Mouse (Mus musculus): ENCODE data around the gene Kif26b.
A peak's percentile ranks its signal among the peaks of the same experiment; 100 is the strongest.

Kif26b gene

DNA sequence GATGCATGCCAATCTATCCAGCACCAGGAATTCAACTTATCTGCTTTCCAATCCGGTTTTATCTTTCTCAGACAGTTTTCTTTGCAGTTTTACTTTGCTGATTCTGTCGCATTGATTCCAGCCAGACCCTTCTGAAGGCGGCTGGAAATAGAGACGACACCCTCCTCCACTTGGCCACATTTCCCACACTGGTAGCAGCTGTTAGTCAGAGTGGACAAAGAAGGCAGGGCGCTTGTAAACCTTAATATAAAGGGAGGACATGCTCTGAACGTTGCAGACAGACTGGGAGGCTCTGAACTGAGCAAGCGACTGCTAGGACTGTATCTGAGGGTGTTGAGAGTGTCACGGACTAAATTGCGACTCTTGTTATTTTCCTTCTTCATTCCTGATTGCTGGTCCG lies 11.3 kb downstream of the Kif26b start:
- DNase-seq (ENCODE audit: low spot score), result no peak

GRCm38 (mm10) chr1:178542415-178542814 lies 13.5 kb downstream of the Kif26b start:
- no peak for DNase-seq (ENCODE audit: low spot score)

- no peak for DNase-seq (ENCODE audit: low spot score)
These were observed 14.3 kb downstream of the Kif26b start for GRCm38 (mm10) chr1:178542990-178543944.

- no peak for DNase-seq (ENCODE audit: low spot score)
These were observed 15.7 kb downstream of the Kif26b start for GRCm38 (mm10) chr1:178544585-178544984.

- DNase-seq (ENCODE audit: low spot score), result no peak
These were observed 20.7 kb downstream of the Kif26b start for GRCm38 (mm10) chr1:178549576-178549975.

DNA sequence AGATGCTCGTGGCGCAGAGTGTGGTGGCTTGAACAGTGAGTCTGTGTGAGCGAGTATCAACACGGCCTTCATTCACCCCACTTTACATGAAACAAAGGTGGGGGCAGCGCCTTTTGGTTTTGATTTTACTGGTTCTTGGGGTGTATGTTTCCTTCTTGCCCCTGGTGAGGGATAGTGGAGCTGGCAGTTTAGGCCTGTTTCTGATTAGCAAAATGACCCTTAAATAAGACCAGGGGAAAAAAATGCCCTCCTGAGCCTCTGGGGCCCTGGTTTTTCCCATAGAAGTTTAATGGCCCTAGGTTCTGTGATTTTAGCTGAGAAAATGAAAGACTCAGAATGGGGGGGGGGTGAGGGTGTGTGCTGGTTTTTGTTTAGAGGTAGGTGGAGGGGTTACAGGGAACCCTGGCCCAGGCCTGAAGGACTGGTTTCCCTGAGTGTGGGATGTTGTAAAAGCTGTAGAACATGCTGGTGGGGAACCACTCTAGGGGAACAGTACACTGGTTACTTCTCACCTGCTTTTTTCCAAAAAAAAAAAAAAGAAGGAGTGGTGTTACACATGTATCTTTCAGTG lies 21.6 kb downstream of the Kif26b start:
- DNase-seq (ENCODE audit: low spot score), result peak; percentile 50

DNA sequence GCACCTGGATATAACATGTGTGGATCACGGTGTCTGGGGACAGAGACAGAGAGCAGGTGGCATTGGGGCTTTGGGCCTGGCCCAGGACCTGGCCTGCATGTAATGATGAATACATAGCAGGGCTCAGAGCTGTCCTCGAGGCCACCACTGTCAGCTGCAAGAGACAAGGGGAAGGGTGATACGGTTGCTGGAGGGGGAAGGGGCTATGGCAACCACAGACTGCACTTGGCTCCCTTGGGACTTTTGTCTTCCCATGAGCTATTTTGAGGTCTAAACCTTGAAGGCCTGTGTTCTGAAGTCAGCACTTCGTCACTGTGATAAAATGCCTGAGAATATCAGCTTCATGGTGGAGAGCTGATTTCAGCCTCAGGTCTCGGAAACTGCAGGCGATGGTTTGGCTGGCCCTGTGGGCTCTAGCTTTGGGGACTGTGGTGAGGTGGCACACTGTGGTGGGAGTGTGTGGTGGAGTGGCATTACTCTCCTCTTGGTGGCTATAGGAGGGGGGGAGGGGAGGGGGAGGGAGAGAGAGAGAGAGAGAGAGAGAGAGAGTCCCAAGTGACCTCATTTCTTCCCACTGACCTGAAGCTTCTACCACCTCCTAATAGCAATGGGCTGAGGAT lies 23.5 kb downstream of the Kif26b start:
- DNase-seq (ENCODE audit: low spot score), result no peak

- no peak for DNase-seq (ENCODE audit: low spot score)
These were observed 24.0 kb downstream of the Kif26b start for GRCm38 (mm10) chr1:178552898-178553284.

GRCm38 (mm10) chr1:178556226-178556625 lies 27.3 kb downstream of the Kif26b start:
- no peak for DNase-seq (ENCODE audit: low spot score)

DNA sequence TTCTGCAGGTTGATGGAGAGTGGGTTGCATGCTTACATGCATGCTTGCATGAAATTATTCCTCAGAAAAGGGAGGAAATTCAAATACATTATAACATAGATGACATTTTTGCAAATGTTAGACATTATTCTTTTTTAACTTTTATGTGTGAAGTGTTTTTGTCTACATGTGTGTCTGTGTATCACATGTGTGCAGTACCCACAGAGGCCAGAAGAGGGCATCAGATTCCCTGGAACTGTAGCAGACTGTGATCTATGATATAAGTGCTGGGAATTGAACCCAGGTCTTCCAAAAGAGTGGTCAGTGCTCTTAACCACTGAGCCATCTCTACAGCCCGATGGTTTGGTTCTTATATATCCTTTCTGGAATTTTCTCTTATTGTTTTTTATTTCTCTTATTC lies 31.1 kb downstream of the Kif26b start:
- no peak for DNase-seq (ENCODE audit: low spot score)

DNA sequence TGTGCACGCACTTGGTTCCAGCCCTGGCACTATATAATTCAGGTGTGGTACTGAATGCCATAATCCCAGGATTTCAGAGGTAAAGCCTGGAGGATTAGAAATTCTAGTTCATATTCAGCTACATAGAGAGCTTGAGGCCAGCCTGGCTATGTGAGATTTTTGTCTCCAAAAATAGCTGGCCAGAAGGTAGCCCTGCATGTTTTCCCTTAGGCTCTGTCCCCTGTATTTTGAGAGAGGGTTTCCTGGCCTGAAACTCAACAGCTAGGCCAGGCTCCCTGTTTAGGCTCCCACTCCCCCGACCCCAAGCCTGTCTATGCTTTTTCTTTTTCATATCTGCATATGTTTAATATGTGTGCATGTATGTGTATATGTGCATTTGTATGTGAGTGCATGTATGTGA lies 34.9 kb downstream of the Kif26b start:
- no peak for DNase-seq (ENCODE audit: low spot score)

- DNase-seq (ENCODE audit: low spot score), result no peak
These were observed 35.9 kb downstream of the Kif26b start for GRCm38 (mm10) chr1:178564800-178565199.

GRCm38 (mm10) chr1:178568551-178569545 lies 39.9 kb downstream of the Kif26b start:
- DNase-seq (ENCODE audit: low spot score), result peak; percentile 74

GRCm38 (mm10) chr1:178571009-178571408 lies 42.1 kb downstream of the Kif26b start:
- no peak for DNase-seq (ENCODE audit: low spot score)

- DNase-seq (ENCODE audit: low spot score), result peak; percentile 46
These were observed 43.0 kb downstream of the Kif26b start for GRCm38 (mm10) chr1:178571885-178572444.

DNA sequence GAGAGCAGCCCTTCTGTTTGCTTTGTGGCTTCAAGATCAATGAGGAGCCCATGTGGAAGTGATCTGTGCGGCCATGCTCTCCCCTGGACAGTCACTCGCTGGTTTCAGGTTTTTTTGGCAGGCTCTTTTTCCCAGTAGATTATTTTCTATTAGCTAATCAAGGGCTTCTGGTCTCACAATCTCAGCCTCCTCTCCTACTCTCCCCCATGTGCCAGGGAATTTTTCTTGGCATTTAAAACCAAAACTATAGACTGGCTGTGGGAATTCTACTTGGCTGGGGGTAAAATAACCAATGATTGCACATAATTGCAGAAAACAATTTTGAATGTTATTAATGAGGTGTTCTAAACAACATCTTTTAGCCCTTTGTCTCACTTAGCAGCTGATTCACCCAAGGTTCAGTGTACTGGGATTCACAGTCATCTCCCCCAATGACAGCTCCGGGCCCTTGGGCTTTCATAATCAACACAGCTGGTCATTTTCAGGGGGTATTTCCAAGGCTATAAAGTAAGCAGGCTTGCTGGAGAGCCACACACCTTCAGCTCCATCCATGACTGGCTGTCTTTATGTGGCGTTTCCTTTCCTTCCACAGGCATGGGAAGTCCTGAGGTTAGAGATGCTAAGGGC lies 44.6 kb downstream of the Kif26b start:
- no peak for DNase-seq (ENCODE audit: low spot score)

DNA sequence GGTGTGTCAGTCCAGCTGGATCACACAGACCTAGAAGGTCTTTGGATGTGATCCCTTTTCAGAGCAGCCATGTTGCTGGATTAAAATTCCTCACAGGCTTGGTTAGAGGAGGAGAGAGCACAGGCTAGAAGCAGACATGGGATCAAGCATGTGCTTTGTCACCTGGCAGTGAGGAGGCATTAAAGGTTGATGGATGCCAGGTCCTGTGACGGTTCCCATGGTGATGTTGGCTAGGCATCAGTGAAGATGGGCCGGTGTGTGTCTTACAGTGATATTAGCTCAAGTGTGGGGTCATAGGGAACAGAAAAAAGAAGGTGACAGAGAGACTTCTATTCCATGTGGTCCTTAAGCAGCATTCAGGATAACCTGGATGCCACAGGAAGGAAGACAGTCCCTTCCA lies 46.8 kb downstream of the Kif26b start:
- no peak for DNase-seq (ENCODE audit: low spot score)

DNA sequence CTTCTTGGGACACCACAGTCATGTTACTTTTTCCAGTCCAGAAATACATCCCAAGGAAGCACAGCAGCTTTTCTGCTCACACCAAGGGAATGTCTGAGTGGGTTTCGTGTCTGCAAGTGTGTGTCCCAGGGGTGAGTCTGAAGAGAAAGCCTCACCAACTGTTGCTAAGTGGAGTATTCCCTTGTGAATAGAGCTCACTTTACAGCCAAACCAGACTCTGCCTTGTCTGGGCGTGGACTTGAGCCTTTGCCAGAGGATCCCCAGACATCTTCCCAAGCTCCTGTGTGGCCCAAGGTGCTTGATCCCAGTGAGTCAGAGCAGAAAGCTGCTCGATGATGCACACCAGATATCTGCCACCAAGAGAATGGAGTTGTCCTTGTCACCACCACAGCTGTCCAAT lies 48.0 kb downstream of the Kif26b start:
- no peak for DNase-seq (ENCODE audit: low spot score)

DNA sequence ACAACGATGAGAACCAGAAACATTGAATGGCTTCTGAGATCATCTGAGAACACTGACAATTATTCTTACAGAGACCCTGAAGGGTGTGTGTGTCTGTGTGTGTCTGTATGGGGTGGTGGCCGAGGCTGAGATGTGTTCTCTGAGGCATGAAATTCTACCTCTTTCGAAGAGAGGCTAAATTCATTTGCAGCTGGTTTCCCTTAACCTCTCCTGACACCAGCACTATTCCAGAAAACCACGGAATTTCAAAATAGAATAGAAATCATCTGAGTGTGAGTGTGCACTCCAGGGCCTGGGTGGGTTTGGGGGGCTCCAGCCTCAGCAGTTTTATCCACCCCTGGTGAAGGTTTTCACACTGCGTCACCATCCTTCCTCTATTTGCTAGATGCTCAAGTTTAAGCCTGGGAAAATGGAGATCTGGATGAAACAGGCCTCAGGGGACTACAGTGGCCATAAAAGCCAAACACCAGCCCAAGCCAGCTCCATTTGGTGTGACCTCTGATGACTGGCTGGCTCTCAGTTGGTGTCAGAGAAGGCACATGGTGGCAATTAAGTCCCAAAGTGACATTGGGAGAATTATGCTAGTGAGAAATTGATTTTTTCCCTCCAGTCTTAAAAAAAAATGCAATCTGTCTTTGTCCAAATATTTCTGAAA lies 56.6 kb downstream of the Kif26b start:
- peak; percentile 65 for DNase-seq (ENCODE audit: low spot score)
